Mouse (Mus musculus) ES-E14 (cell line): ENCODE data around the gene Igdcc3. TPM values are rescaled to one million over a fixed set of nuclear protein-coding genes. Genes with fewer than 3 reads are reported as not detected.

Source experiments
- DNase-seq: peaks from one replicate; pipeline ENCODE4 v3.0.0-alpha.2; 2013; ENCODE audit warnings: low read depth, low spot score
- H3K27ac ChIP-seq: 2 replicates; pipeline ENCODE4 v1.5.1; 2012; ENCODE audit warnings: low read depth, mild to moderate bottlenecking, low read length, moderate library complexity, mixed read lengths; ENCODE audit not compliant: poor library complexity, insufficient read depth, severe bottlenecking
- H3K36me3 ChIP-seq: 2 replicates; pipeline ENCODE4 v1.6.1; 2012; ENCODE audit warnings: mild to moderate bottlenecking, low read length, moderate library complexity, mixed read lengths; ENCODE audit not compliant: control insufficient read depth, poor library complexity, insufficient read depth, severe bottlenecking
- H3K4me1 ChIP-seq, 2 experiments: fragments of 150-350 bp in 1 of 2; sonication (generic) in 1 of 2; 2 replicates each; pipeline ENCODE4 v1.6.1; 2012; ENCODE audit warnings: low read length in 2 of 2, mild to moderate bottlenecking in 1 of 2, mixed read lengths in 1 of 2; ENCODE audit not compliant: control insufficient read depth in 2 of 2, insufficient read depth in 2 of 2, poor library complexity in 1 of 2
- H3K4me3 ChIP-seq, 2 experiments: fragments of 150-350 bp in 1 of 2; sonication (generic) in 1 of 2; 2 replicates each; pipeline ENCODE4 v1.5.1; 2012; ENCODE audit warnings: low read length in 2 of 2, low read depth in 1 of 2, mild to moderate bottlenecking in 1 of 2, mixed read lengths in 1 of 2; ENCODE audit not compliant: insufficient read depth in 1 of 2, poor library complexity in 1 of 2, severe bottlenecking in 1 of 2
- H3K9ac ChIP-seq: 2 replicates; pipeline ENCODE4 v1.6.1; 2012; ENCODE audit warnings: low read depth, mild to moderate bottlenecking, low read length, mixed read lengths; ENCODE audit not compliant: poor library complexity, insufficient read depth, severe bottlenecking
- H3K9me3 ChIP-seq: fragments of 150-350 bp; sonication (generic); 2 replicates; pipeline ENCODE4 v1.6.1; 2012; ENCODE audit warnings: low read depth, mild to moderate bottlenecking, low read length; ENCODE audit not compliant: control insufficient read depth, insufficient read depth
- CHD2 ChIP-seq: IDR thresholded peaks from 2 replicates; pipeline ENCODE4 v1.6.1; 2014; ENCODE audit warnings: mild to moderate bottlenecking, low read depth, low read length, inconsistent platforms
- HCFC1 ChIP-seq: IDR thresholded peaks from 2 replicates; pipeline ENCODE4 v1.6.1; 2012; ENCODE audit warnings: low read length, inconsistent platforms, borderline replicate concordance; ENCODE audit not compliant: insufficient read depth
- MAFK ChIP-seq: IDR thresholded peaks from 2 replicates; pipeline ENCODE4 v1.6.1; 2014; ENCODE audit warnings: mild to moderate bottlenecking, low read depth, low read length, inconsistent platforms; ENCODE audit not compliant: insufficient read depth
- ZC3H11A ChIP-seq: IDR thresholded peaks from 2 replicates; pipeline ENCODE4 v1.6.1; 2012; ENCODE audit warnings: low read depth, mild to moderate bottlenecking, inconsistent platforms, low read length, borderline replicate concordance
- ZNF384 ChIP-seq: IDR thresholded peaks from 2 replicates; pipeline ENCODE4 v1.6.1; 2012; ENCODE audit warnings: low read depth, low read length, inconsistent platforms
- in situ Hi-C, 2 experiments: fragments of 600-800 bp; cut with MboI; formaldehyde crosslinking; loops; one replicate each; pipeline ENCODE4 v1.15.1; 2025; ENCODE audit warnings: low sequenced_read_pairs in 2 of 2, inconsistent platforms in 1 of 2; ENCODE audit not compliant: unreplicated experiment in 2 of 2
- total RNA-seq: library from RNA; depleted of rRNA; stranded (reverse); fragments of 300-350 nt; gene quantifications from 2 replicates; pipeline ENCODE4 v1.2.3, GENCODE M21; 2012

Gene Igdcc3
- total RNA-seq, 1 experiment: 6.0 TPM

GRCm38 (mm10) chr9:65179817-65180624 is 39.0 kb downstream of the Igdcc3 start:
- DNase-seq: no peak
- in situ Hi-C loops: loop anchor here (10.0 kb wide), 1 partner anchor 45 kb away; no protein-coding TSS in a partner anchor
- Histone ChIP-seq H3K9ac (0 out of 2 replicates have a peak overlapping the region, but pooled peaks have one; percentile 22), H3K36me3 (no peaks in the 10 kb centered on the region; the same call in 1 of the 2 replicates), H3K9me3 (no peaks in the 10 kb centered on the region), H3K4me1 (peaks cover 5 to 56% of the 10 kb centered on the region in 2 experiments), H3K4me3 (peak overlapping the region; percentile 19 to 47; a peak in 2 of 4 replicates), H3K27ac (peak overlapping the region; percentile 26; the same call in 1 of the 2 replicates)
- TF ChIP-seq CHD2: no peak
- TF ChIP-seq HCFC1: no peak
- TF ChIP-seq MAFK: no peak
- TF ChIP-seq ZNF384: no peak
- TF ChIP-seq ZC3H11A: no peak

- TF ChIP-seq ZNF384 (no peak), ZC3H11A (peak; percentile 95), HCFC1 (no peak), MAFK (no peak), CHD2 (no peak)
- Histone ChIP-seq H3K9me3 (no peaks in the 10 kb centered on the region), H3K36me3 (no peaks in the 10 kb centered on the region; the same call in 1 of the 2 replicates), H3K4me1 (peaks cover 0 to 14% of the 10 kb centered on the region in 2 experiments; a peak in 2 of 4 replicates), H3K4me3 (no peak overlapping the region), H3K9ac (no peak overlapping the region), H3K27ac (no peak overlapping the region)
- in situ Hi-C loops: loop anchor here (10.0 kb wide), 1 partner anchor 54 kb away; no protein-coding TSS in a partner anchor
- DNase-seq: peak; percentile 93
Observed at GRCm38 (mm10) chr9:65188599-65188998, 47.6 kb downstream of the Igdcc3 start.

- Histone ChIP-seq H3K4me1 (peaks cover 0 to 18% of the 10 kb centered on the region in 2 experiments; a peak in 2 of 4 replicates), H3K4me3 (no peak overlapping the region), H3K36me3 (no peaks in the 10 kb centered on the region), H3K27ac (no peak overlapping the region), H3K9me3 (no peaks in the 10 kb centered on the region), H3K9ac (no peak overlapping the region)
- in situ Hi-C loops: no loop called here
- TF ChIP-seq HCFC1 (no peak), CHD2 (no peak), ZNF384 (no peak), MAFK (no peak), ZC3H11A (no peak)
- no peak for DNase-seq
Observed at GRCm38 (mm10) chr9:65190306-65190705, 49.3 kb downstream of the Igdcc3 start.

GRCm38 (mm10) chr9:65191389-65191754 is 50.4 kb downstream of the Igdcc3 start:
- Histone ChIP-seq H3K4me1 (peaks cover 0 to 20% of the 10 kb centered on the region in 2 experiments; a peak in 2 of 4 replicates), H3K36me3 (no peaks in the 10 kb centered on the region), H3K27ac (peak overlapping the region; percentile 30; the same call in 1 of the 2 replicates), H3K4me3 (no peak overlapping the region), H3K9me3 (no peaks in the 10 kb centered on the region), H3K9ac (no peak overlapping the region)
- TF ChIP-seq HCFC1 (no peak), MAFK (no peak), CHD2 (no peak), ZNF384 (no peak), ZC3H11A (no peak)
- in situ Hi-C loops: no loop called here
- no peak for DNase-seq
